Mouse (Mus musculus) MEL (cell line): ENCODE measurements at regions not wholly inside any gene's neighbourhood (a gene's known extent, or its start where the extent isn't known, plus 50 kb on each side); places are given as distances from the start of the nearest gene placed in this dataset.

Experiments
- DNase-seq: peaks from one replicate; pipeline ENCODE4 v3.0.0; 2011; ENCODE audit warnings: low read depth, low spot score
- H3K27ac ChIP-seq: 2 replicates; pipeline ENCODE4 v1.5.1; 2012; ENCODE audit warnings: low read depth, mild to moderate bottlenecking, control low read depth, low read length, moderate library complexity; ENCODE audit not compliant: control insufficient read depth
- H3K27me3 ChIP-seq, 2 experiments: fragments of 150-350 bp in 1 of 2; sonication (generic) in 1 of 2; 2 replicates each; pipeline ENCODE4 v1.6.1; 2012; ENCODE audit warnings: low read length in 2 of 2, mild to moderate bottlenecking in 2 of 2, improper control_type of control experiment in 1 of 2, moderate library complexity in 1 of 2; ENCODE audit not compliant: insufficient read depth in 2 of 2, control insufficient read depth in 1 of 2
- H3K36me3 ChIP-seq, 2 experiments: 2 replicates each; pipeline ENCODE4 v1.6.1; 2012 to 2014; ENCODE audit warnings: low read length in 2 of 2, improper control_type of control experiment in 1 of 2, inconsistent platforms in 1 of 2, mild to moderate bottlenecking in 1 of 2; ENCODE audit not compliant: insufficient read depth in 2 of 2, control insufficient read depth in 1 of 2
- H3K4me1 ChIP-seq, 2 experiments: fragments of 150-350 bp in 1 of 2; sonication (generic) in 1 of 2; 2 replicates each; pipeline ENCODE4 v1.6.1; 2012; ENCODE audit warnings: low read length in 2 of 2, improper control_type of control experiment in 1 of 2, mild to moderate bottlenecking in 1 of 2; ENCODE audit not compliant: insufficient read depth in 2 of 2, control insufficient read depth in 1 of 2
- H3K4me3 ChIP-seq, 2 experiments: fragments of 150-350 bp in 1 of 2; sonication (generic) in 1 of 2; 2 replicates each; pipeline ENCODE4 v1.5.1; 2012; ENCODE audit warnings: low read depth in 2 of 2, low read length in 2 of 2, mild to moderate bottlenecking in 2 of 2, moderate library complexity in 2 of 2, control low read depth in 1 of 2, improper control_type of control experiment in 1 of 2; ENCODE audit not compliant: control insufficient read depth in 1 of 2, insufficient read depth in 1 of 2
- H3K79me2 ChIP-seq: 2 replicates; pipeline ENCODE4 v1.6.1; 2012; ENCODE audit warnings: mild to moderate bottlenecking, low read length, moderate library complexity; ENCODE audit not compliant: control insufficient read depth, poor library complexity, insufficient read depth
- H3K9ac ChIP-seq: 2 replicates; pipeline ENCODE4 v1.6.1; 2012; ENCODE audit warnings: low read depth, mild to moderate bottlenecking, control low read depth, low read length, moderate library complexity; ENCODE audit not compliant: control insufficient read depth, poor library complexity, severe bottlenecking
- H3K9me3 ChIP-seq: fragments of 150-350 bp; sonication (generic); replicated peaks from 2 replicates; pipeline ENCODE4 v1.6.1; 2012; ENCODE audit warnings: mild to moderate bottlenecking, low read length, improper control_type of control experiment, moderate library complexity; ENCODE audit not compliant: insufficient read depth
- CHD1 ChIP-seq: IDR thresholded peaks from 2 replicates; pipeline ENCODE4 v1.6.1; 2012; ENCODE audit warnings: low read depth, mild to moderate bottlenecking, inconsistent platforms, low read length, improper control_type of control experiment
- E2F4 ChIP-seq: IDR thresholded peaks from 2 replicates; pipeline ENCODE4 v1.6.1; 2011; ENCODE audit warnings: low read depth, low read length, improper control_type of control experiment, borderline replicate concordance
- ELF1 ChIP-seq: IDR thresholded peaks from 2 replicates; pipeline ENCODE4 v1.6.1; 2014; ENCODE audit warnings: low read depth, mild to moderate bottlenecking, inconsistent platforms, low read length, improper control_type of control experiment, moderate library complexity
- GABPA ChIP-seq: IDR thresholded peaks from 2 replicates; pipeline ENCODE4 v1.6.1; 2012; ENCODE audit warnings: low read depth, mild to moderate bottlenecking, inconsistent platforms, low read length, improper control_type of control experiment, moderate library complexity
- JUND ChIP-seq: IDR thresholded peaks from 2 replicates; pipeline ENCODE4 v1.6.1; 2011; ENCODE audit warnings: low read depth, mild to moderate bottlenecking, improper control_type of control experiment, low read length
- KAT2A ChIP-seq: conservative IDR thresholded peaks from 2 replicates; pipeline ENCODE4 v1.6.1; 2012; ENCODE audit warnings: low read depth, low read length, improper control_type of control experiment, inconsistent platforms
- MAX ChIP-seq: IDR thresholded peaks from 2 replicates; pipeline ENCODE4 v1.6.1; 2011; ENCODE audit warnings: low read length, improper control_type of control experiment
- MYC ChIP-seq: IDR thresholded peaks from 2 replicates; pipeline ENCODE4 v1.6.1; 2011; ENCODE audit warnings: low read depth, mild to moderate bottlenecking, low read length, improper control_type of control experiment, moderate library complexity
- NELFE ChIP-seq: IDR thresholded peaks from 2 replicates; pipeline ENCODE4 v1.6.1; 2011; ENCODE audit warnings: low read depth, low read length, improper control_type of control experiment
- POLR2A ChIP-seq, 2 experiments: IDR thresholded peaks; 2 replicates each; pipeline ENCODE4 v1.6.1; 2011 to 2012; ENCODE audit warnings: low read length in 2 of 2, mild to moderate bottlenecking in 2 of 2, control low read depth in 1 of 2, improper control_type of control experiment in 1 of 2, low read depth in 1 of 2, moderate library complexity in 1 of 2; ENCODE audit not compliant: control insufficient read depth in 1 of 2, insufficient read depth in 1 of 2, poor library complexity in 1 of 2
- POLR2AphosphoS2 ChIP-seq: IDR thresholded peaks from 2 replicates; pipeline ENCODE4 v1.6.1; 2011; ENCODE audit warnings: low read length, improper control_type of control experiment
- RAD21 ChIP-seq: IDR thresholded peaks from 2 replicates; pipeline ENCODE4 v1.6.1; 2011; ENCODE audit warnings: mild to moderate bottlenecking, low read depth, low read length, improper control_type of control experiment
- SIN3A ChIP-seq: IDR thresholded peaks from 2 replicates; pipeline ENCODE4 v1.6.1; 2012; ENCODE audit warnings: low read length, improper control_type of control experiment, inconsistent platforms
- SMC3 ChIP-seq: IDR thresholded peaks from 2 replicates; pipeline ENCODE4 v1.6.1; 2011; ENCODE audit warnings: low read depth, low read length, improper control_type of control experiment
- TBP ChIP-seq: IDR thresholded peaks from 2 replicates; pipeline ENCODE4 v1.8.0; 2011; ENCODE audit warnings: low read depth, low read length, improper control_type of control experiment
- UBTF ChIP-seq: IDR thresholded peaks from 2 replicates; pipeline ENCODE4 v1.6.1; 2012; ENCODE audit warnings: low read depth, mild to moderate bottlenecking, inconsistent platforms, low read length, improper control_type of control experiment, moderate library complexity, borderline replicate concordance; ENCODE audit not compliant: insufficient read depth
- USF1 ChIP-seq: IDR thresholded peaks from 2 replicates; pipeline ENCODE4 v1.6.1; 2014; ENCODE audit warnings: low read depth, mild to moderate bottlenecking, inconsistent platforms, low read length, improper control_type of control experiment, moderate library complexity
- USF2 ChIP-seq, 2 experiments: IDR thresholded peaks; 2 replicates each; pipeline ENCODE4 v1.6.1; 2011 to 2012; ENCODE audit warnings: improper control_type of control experiment in 2 of 2, low read length in 2 of 2, borderline replicate concordance in 1 of 2, inconsistent platforms in 1 of 2, low read depth in 1 of 2, mild to moderate bottlenecking in 1 of 2; ENCODE audit not compliant: insufficient read depth in 1 of 2
- ZC3H11A ChIP-seq: IDR thresholded peaks from 2 replicates; pipeline ENCODE4 v1.6.1; 2012; ENCODE audit warnings: low read depth, mild to moderate bottlenecking, inconsistent platforms, low read length, improper control_type of control experiment
- ZMIZ1 ChIP-seq: IDR thresholded peaks from 2 replicates; pipeline ENCODE4 v1.6.1; 2012; ENCODE audit warnings: low read depth, mild to moderate bottlenecking, inconsistent platforms, low read length, improper control_type of control experiment, moderate library complexity
- ZNF384 ChIP-seq: IDR thresholded peaks from 2 replicates; pipeline ENCODE4 v1.6.1; 2012; ENCODE audit warnings: low read depth, mild to moderate bottlenecking, inconsistent platforms, low read length, improper control_type of control experiment

GRCm38 (mm10) chr12:32693678-32694077, 125.7 kb upstream of the Nampt start:
- Histone ChIP-seq H3K79me2 (no peaks in the 10 kb centered on the region), H3K9ac (no peak overlapping the region), H3K36me3 (no peaks in the 10 kb centered on the region), H3K9me3 (no peaks in the 10 kb centered on the region), H3K27me3 (peaks cover 0 to 1% of the 10 kb centered on the region in 2 experiments; a peak in 1 of 4 replicates), H3K4me3 (no peak overlapping the region), H3K4me1 (no peaks in the 10 kb centered on the region), H3K27ac (no peak overlapping the region)
- DNase-seq = no peak
- TF ChIP-seq ZMIZ1 (no peak), POLR2A (IDR thresholded peaks at IDR 0.05; ENCODE audit: control insufficient read depth in 1 of 2, insufficient read depth in 1 of 2, low read depth in 1 of 2, low read length in 2 of 2, poor library complexity in 1 of 2) (no peak), USF1 (no peak), RAD21 (no peak), E2F4 (no peak), GABPA (no peak), ELF1 (no peak), USF2 (IDR thresholded peaks at IDR 0.05; ENCODE audit: borderline replicate concordance in 1 of 2, insufficient read depth in 1 of 2, low read depth in 1 of 2, low read length in 2 of 2) (no peak), TBP (no peak), ZC3H11A (no peak), SIN3A (no peak), SMC3 (no peak), ZNF384 (no peak), JUND (no peak), CHD1 (no peak), POLR2AphosphoS2 (no peak)

- H3K4me1 ChIP-seq = no peaks in the 10 kb centered on the region
- H3K27ac ChIP-seq = no peak overlapping the region
- no peaks in the 10 kb centered on the region for H3K36me3 ChIP-seq
- no peaks in the 10 kb centered on the region for H3K27me3 ChIP-seq
- DNase-seq = no peak
- TF ChIP-seq GABPA (no peak), RAD21 (no peak), MYC (no peak), MAX (no peak), POLR2A (IDR thresholded peaks at IDR 0.05; ENCODE audit: control insufficient read depth in 1 of 2, insufficient read depth in 1 of 2, low read depth in 1 of 2, low read length in 2 of 2, poor library complexity in 1 of 2) (no peak), UBTF (no peak), KAT2A (no peak), NELFE (no peak)
- no peaks in the 10 kb centered on the region for H3K79me2 ChIP-seq
- no peak overlapping the region for H3K9ac ChIP-seq
- H3K4me3 ChIP-seq = no peak overlapping the region
- no peaks in the 10 kb centered on the region for H3K9me3 ChIP-seq
Measured at GRCm38 (mm10) chr12:32696832-32697231, 122.5 kb upstream of the Nampt start.
